Mouse (Mus musculus) forebrain, embryonic 14.5 days (tissue): Measurements from ENCODE around the gene Pnmal2. TPM values are rescaled to one million over a fixed set of nuclear protein-coding genes. Genes with fewer than 3 reads are reported as not detected.
A peak's percentile ranks its signal among the peaks of the same experiment; 100 is the strongest.

Experiments
- ATAC-seq: fragments of 200-750 bp; cut with Nextera tagmentation; 2 replicates; pipeline ENCODE4 v1.8.0; 2017; ENCODE audit warnings: mild to moderate bottlenecking, moderate library complexity
- DNase-seq: peaks from one replicate; pipeline ENCODE4 v3.0.0-alpha.2; 2015; ENCODE audit warnings: low spot score
- H3K27ac ChIP-seq: fragments of 300-500 bp; sonication (generic); 2 replicates; pipeline ENCODE4 v1.5.1; 2014; ENCODE audit warnings: low read depth, mild to moderate bottlenecking, control low read depth, low read length, moderate library complexity
- H3K27me3 ChIP-seq: fragments of 300-500 bp; sonication (generic); replicated peaks from 2 replicates; pipeline ENCODE4 v1.6.1; 2014; ENCODE audit warnings: low read length, control low read depth, mixed read lengths; ENCODE audit not compliant: control insufficient read depth, insufficient read depth
- H3K36me3 ChIP-seq: fragments of 300-500 bp; sonication (generic); 2 replicates; pipeline ENCODE4 v1.6.1; 2014; ENCODE audit warnings: low read length, control low read depth; ENCODE audit not compliant: control insufficient read depth, insufficient read depth
- H3K4me1 ChIP-seq: fragments of 300-500 bp; sonication (generic); 2 replicates; pipeline ENCODE4 v1.6.1; 2014; ENCODE audit warnings: antibody characterized with exemption, low read length, control low read depth; ENCODE audit not compliant: control insufficient read depth, insufficient read depth
- H3K4me2 ChIP-seq: fragments of 300-500 bp; sonication (generic); 2 replicates; pipeline ENCODE4 v1.6.1; 2014; ENCODE audit warnings: mild to moderate bottlenecking, control low read depth, low read length
- H3K4me3 ChIP-seq: fragments of 300-500 bp; sonication (generic); 2 replicates; pipeline ENCODE4 v1.5.1; 2014; ENCODE audit warnings: low read depth, low read length, control low read depth
- H3K9ac ChIP-seq: fragments of 300-500 bp; sonication (generic); 2 replicates; pipeline ENCODE4 v1.6.1; 2014; ENCODE audit warnings: mild to moderate bottlenecking, low read length, control low read depth, moderate library complexity
- H3K9me3 ChIP-seq: fragments of 300-500 bp; sonication (generic); replicated peaks from 2 replicates; pipeline ENCODE4 v1.6.1; 2016; ENCODE audit warnings: low read length, control low read depth, mixed read lengths; ENCODE audit not compliant: control insufficient read depth
- WGBS: fragments of 180-500 bp; shearing (Covaris S2); extraction: QIAGEN DNeasy Blood & Tissue Kit; methylation state at CpG from one replicate; pipeline ENCODE4 v1.1.7; 2014; 5-methylcytosine and 5-hydroxymethylcytosine counted together
- polyA plus RNA-seq: library from polyadenylated mRNA; unstranded; fragments of >200 nt; fragmentation: Nextera tagmentation; extraction: Ambion mirVana; gene quantifications from 2 replicates; pipeline ENCODE4 v1.2.1, GENCODE M21; 2014

The Pnmal2 gene
- polyA plus RNA-seq, 1 experiment from 2014 or later, result 48.1 TPM

DNA sequence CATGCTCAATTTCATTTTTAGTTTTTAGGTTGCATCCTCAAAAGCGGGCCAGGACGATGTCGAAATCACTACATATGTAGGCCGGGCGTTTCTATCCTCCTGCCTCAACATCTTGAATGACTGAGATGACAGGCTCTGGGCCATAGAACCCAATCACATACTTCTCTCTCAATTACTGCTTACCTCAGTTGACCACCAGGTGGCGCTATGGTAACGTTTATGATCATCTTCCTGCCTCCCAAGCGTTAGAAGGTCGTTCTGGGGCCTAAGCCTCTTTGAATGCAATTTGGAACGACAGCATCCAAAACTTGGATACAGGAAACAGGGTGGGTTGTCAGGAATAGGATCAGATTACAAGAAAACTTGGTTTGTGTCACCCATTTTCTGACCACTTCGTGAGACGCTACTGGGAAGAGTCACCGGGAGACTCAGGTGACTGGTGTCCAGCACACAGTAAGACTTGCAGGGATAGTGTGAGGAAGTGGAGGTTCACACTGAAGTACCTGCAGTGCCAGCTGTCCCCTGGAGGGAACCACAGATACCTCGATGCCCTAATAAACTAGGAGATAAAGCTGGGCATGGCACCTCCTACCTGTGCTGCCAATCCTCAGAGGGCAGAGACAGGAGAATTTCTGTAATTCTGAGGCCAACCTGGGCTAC is 12.4 kb upstream of the Pnmal2 start:
- DNase-seq (peak; percentile 95), ATAC-seq (peak; percentile 75)
- H3K27ac ChIP-seq, result 0 out of 2 replicates have a peak overlapping the region, but pooled peaks have one; percentile 35
- H3K4me1 ChIP-seq, result peaks cover 2% of the 10 kb centered on the region; the same call in 1 of the 2 replicates
- no peaks in the 10 kb centered on the region for H3K9me3 ChIP-seq
- no peak overlapping the region for H3K9ac ChIP-seq
- H3K27me3 ChIP-seq, result no peaks in the 10 kb centered on the region
- H3K4me3 ChIP-seq, result no peak overlapping the region
- H3K36me3 ChIP-seq, result no peaks in the 10 kb centered on the region
- no peak overlapping the region for H3K4me2 ChIP-seq
- WGBS, result 15% methylated on average over 14 of the region's 14 CpGs

DNA sequence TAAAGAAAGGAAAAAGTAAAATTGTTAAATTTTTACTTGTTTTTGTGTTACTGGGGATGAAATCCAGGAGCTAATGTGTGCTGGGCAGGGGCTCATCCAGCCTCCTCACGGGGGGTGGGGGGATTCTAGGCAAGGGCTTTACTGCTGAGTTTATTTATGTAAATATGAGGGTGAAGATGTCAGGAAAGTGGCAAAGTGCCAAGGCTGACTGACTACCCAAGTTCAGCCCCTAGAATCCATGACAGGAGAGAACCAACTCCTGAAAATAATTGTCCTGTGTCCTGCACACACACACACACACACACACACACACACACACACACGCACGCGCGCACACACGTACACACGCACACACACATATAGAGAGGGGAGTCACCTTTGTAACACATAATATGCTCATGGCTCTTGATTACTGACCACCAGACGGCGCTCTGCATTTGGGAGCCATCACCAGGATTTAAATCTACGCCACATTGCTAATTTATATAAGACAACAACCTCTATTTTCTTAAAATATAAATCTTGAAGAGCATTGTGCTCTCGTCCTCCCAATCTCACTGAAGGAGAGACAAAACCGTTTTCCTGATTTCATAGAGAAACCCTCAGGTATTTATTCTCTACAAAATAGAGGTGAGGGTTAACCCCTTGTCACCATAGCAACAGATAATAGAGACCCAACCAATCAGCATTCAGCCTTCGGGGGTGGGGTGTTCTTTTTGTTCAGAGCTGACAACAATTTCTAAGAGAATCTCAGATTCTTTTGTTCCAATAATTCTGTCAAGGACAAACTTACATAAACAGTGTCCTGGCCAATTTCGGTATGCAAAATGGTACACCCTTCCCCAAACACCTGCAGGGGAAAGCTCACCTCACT is 11.5 kb upstream of the Pnmal2 start:
- Histone ChIP-seq H3K27me3 (no peaks in the 10 kb centered on the region), H3K4me1 (peaks cover 4% of the 10 kb centered on the region; the same call in 1 of the 2 replicates), H3K9me3 (no peaks in the 10 kb centered on the region), H3K27ac (peak overlapping the region; percentile 2), H3K4me3 (no peak overlapping the region), H3K36me3 (no peaks in the 10 kb centered on the region), H3K4me2 (0 out of 2 replicates have a peak overlapping the region, but pooled peaks have one; percentile 1), H3K9ac (no peak overlapping the region)
- 34% methylated on average over 14 of the region's 14 CpGs for WGBS
- peak; percentile 91 for DNase-seq
- ATAC-seq, result peak; percentile 58

DNA sequence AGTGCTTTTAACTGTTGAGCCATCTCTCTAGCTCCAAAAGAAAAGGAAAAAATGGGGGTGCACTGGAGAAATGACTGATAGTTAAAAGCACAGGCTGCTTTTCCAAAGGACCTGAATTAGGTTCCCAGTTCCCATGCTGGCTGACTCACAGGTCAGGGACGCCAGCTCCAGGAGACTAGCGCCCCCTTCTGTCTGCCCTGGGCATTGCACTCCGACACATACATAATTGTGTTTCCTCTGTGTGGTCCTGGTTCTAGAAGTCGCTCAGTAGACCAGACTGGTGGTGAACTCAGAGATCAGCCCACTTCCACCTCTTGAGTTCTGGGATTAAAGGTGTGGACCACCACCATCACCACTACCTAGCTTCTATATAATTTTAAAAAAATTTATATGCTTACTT is 7.2 kb upstream of the Pnmal2 start:
- Histone ChIP-seq H3K27ac (no peak overlapping the region), H3K4me3 (no peak overlapping the region), H3K9ac (no peak overlapping the region), H3K9me3 (no peaks in the 10 kb centered on the region), H3K4me2 (no peak overlapping the region), H3K4me1 (peaks cover 24% of the 10 kb centered on the region), H3K36me3 (no peaks in the 10 kb centered on the region), H3K27me3 (no peaks in the 10 kb centered on the region)
- WGBS, result 49% methylated on average over 4 of the region's 4 CpGs
- ATAC-seq, result no peak
- no peak for DNase-seq

DNA sequence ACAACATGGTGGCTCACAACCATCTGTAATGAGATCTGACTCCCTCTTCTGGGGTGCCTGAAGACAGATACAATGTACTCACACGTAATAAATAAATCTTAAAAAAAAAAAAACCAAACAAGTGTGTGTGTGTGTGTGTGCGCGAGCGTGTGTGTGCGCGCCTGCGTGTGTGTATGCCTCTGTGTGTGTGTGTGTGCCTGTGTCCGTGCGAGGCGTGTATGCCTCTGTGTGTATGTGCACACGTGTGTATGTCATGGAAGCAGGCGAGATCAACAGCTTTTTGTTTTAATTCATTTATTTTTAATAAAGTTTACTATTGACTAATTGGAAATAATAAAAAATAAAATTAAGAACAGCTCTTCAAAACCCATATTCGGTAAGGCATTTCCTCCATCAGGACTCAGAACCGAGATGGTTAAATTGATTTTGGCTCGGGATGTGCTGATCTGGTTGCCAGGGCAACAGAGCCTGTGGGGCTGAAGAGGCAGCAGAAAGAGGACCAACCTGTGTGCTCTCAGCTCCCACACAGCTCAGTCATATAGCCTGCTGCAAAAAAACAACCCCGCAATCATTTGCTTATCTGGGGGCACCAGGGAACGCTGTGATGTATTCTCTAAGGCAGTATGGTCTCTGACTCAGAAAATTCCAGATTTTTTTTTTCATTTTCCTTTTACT is 6.2 kb upstream of the Pnmal2 start:
- Histone ChIP-seq H3K36me3 (no peaks in the 10 kb centered on the region), H3K9me3 (no peaks in the 10 kb centered on the region), H3K4me1 (peaks cover 24% of the 10 kb centered on the region), H3K27me3 (no peaks in the 10 kb centered on the region), H3K27ac (peak overlapping the region; percentile 67), H3K4me3 (no peak overlapping the region), H3K4me2 (peak overlapping the region; percentile 12), H3K9ac (no peak overlapping the region)
- ATAC-seq, result peak; percentile 91
- peak; percentile 94 for DNase-seq
- 57% methylated on average over 17 of the region's 17 CpGs for WGBS

DNA sequence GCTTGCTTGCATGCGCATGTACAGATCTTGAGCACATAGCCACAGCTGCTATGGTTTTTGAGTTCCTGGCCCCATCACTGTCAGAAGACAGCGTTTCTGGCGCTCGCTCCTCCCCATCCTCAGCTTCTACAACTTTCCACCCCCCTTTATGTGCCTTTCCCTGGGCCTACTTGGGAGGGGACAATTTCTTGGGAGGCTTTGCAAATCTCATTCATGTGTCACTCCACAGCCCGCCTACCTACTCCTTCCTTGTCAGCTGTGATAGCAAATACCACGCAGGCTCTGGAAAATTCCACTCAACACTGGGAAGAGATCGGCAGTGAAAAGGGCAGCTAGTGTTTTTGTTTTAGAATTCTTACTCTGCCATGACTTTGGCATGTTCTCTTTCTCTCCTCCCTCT is 4.2 kb upstream of the Pnmal2 start:
- no peak for ATAC-seq
- DNase-seq, result no peak
- Histone ChIP-seq H3K4me1 (peaks cover 34% of the 10 kb centered on the region), H3K9ac (peak overlapping the region; percentile 18; the same call in 1 of the 2 replicates), H3K36me3 (no peaks in the 10 kb centered on the region), H3K27me3 (no peaks in the 10 kb centered on the region), H3K27ac (peak overlapping the region; percentile 77), H3K9me3 (no peaks in the 10 kb centered on the region), H3K4me2 (no peak overlapping the region), H3K4me3 (no peak overlapping the region)
- 40% methylated on average over 7 of the region's 7 CpGs for WGBS

DNA sequence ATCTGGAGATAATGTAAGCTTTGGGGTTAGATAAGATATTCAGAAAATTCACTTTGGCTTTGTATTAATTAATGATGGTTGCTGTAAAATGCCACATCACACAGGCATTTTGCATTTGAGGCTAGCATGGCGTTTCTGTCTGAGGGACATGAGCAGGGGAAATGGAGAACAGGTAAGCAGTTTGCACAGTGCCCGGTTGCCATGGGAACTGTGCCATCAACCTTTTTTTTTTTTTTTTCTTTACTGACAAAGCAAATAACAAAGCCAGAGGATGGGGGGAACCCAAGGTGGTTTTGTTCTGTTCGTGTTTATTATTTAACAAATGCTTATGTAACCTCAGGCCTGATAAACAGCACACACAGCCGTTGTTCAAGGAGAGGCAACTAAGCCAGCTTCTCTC is 1.6 kb upstream of the Pnmal2 start:
- WGBS, result 47% methylated on average over 4 of the region's 4 CpGs
- H3K9me3 ChIP-seq, result no peaks in the 10 kb centered on the region
- H3K4me1 ChIP-seq, result peaks cover 47% of the 10 kb centered on the region
- no peak overlapping the region for H3K9ac ChIP-seq
- H3K4me3 ChIP-seq, result no peak overlapping the region
- H3K4me2 ChIP-seq, result no peak overlapping the region
- DNase-seq (peak; percentile 65), ATAC-seq (no peak)
- H3K27me3 ChIP-seq, result peaks cover 8% of the 10 kb centered on the region
- H3K36me3 ChIP-seq, result no peaks in the 10 kb centered on the region
- peak overlapping the region; percentile 94 for H3K27ac ChIP-seq

DNA sequence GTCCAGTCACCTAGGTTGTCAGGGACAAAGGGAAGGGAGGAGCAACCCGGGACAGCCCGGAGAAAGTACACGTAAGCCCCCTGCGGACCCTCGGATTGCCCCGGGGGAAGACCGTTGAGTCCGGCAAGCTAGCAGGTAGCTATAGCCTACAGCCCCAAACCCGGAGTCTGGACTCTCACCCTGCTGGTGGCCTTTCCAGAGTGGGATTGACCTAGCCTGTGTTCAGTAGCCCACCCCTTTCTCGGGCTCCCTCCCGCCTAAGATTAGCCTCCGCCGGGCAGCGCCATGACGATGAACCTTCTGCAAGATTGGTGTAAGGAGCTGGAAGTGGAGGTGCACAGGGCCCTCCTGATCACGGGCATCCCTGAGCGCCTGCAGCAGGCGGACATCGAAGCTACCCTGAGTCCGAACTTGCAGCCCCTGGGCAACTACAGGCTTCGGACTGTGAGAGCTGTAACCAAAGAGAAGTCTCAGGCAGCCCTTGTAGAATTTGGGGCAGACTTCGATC is 380 bp downstream of the Pnmal2 start:
- H3K36me3 ChIP-seq, result no peaks in the 10 kb centered on the region
- H3K4me2 ChIP-seq, result peak overlapping the region; percentile 79
- H3K4me3 ChIP-seq, result peak overlapping the region; percentile 71
- H3K4me1 ChIP-seq, result peaks cover 52% of the 10 kb centered on the region
- 1% methylated on average over 19 of the region's 22 CpGs for WGBS
- no peaks in the 10 kb centered on the region for H3K9me3 ChIP-seq
- peak overlapping the region; percentile 94 for H3K27ac ChIP-seq
- no peak for DNase-seq
- H3K27me3 ChIP-seq, result peaks cover 8% of the 10 kb centered on the region
- H3K9ac ChIP-seq, result peak overlapping the region; percentile 96
- no peak; the same call in none of the 2 replicates for ATAC-seq

DNA sequence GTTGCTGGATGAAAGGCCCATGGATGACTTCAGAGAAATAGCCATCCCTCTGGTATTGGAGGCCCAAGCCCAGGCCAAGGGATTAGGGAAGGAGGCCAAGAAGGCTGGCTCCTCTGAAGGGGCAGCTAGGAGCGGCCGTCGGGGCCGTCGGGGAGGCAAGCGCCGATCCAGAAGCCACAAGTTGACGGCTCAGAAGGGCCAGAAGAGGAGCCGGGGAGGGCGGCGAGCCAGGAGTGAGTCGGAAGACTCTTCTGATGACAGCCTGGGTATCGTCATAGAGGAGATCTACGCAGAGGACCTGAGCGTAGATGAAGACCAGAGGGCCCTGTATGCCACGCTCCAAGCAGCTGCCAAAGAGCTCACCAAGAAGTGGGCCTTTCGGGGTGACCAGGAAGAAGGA is 937 bp downstream of the Pnmal2 start:
- Histone ChIP-seq H3K4me1 (peaks cover 46% of the 10 kb centered on the region), H3K4me2 (peak overlapping the region; percentile 79), H3K9ac (peak overlapping the region; percentile 96), H3K27ac (peak overlapping the region; percentile 94), H3K27me3 (peaks cover 8% of the 10 kb centered on the region), H3K36me3 (no peaks in the 10 kb centered on the region), H3K9me3 (no peaks in the 10 kb centered on the region), H3K4me3 (peak overlapping the region; percentile 71)
- no peak for DNase-seq
- 14% methylated on average over 17 of the region's 17 CpGs for WGBS
- ATAC-seq, result no peak
